Mouse (Mus musculus) liver, adult 2 months (tissue): ENCODE measurements around the gene Chka.

ENCODE experiments used
- CTCF ChIP-seq: fragments of 200-500 bp; IDR thresholded peaks from 2 replicates; pipeline ENCODE4 v1.5.1; 2011; ENCODE audit warnings: low read depth, low read length, control low read depth
- POLR2A ChIP-seq: fragments of 200-500 bp; IDR thresholded peaks from 2 replicates; pipeline ENCODE4 v1.6.1; 2011; ENCODE audit warnings: low read length, control low read depth; ENCODE audit not compliant: insufficient read depth; ENCODE audit errors: extremely low read depth

GRCm38 (mm10) chr19:3825044-3825443 lies 26.5 kb upstream of the Chka start:
- no peak for TF ChIP-seq CTCF
- TF ChIP-seq POLR2A: no peak
